Mouse (Mus musculus) stomach, embryonic 15.5 days (tissue): ENCODE results near the gene Racgap1. TPM values are rescaled to one million over a fixed set of nuclear protein-coding genes. Genes with fewer than 3 reads are reported as not detected.

Experiments
- ATAC-seq: fragments of 200-750 bp; cut with Nextera tagmentation; 2 replicates; pipeline ENCODE4 v1.8.0; 2017; ENCODE audit warnings: low read depth, moderate number of reproducible peaks, moderate TSS enrichment; ENCODE audit not compliant: insufficient read depth, low FRiP score
- H3K27ac ChIP-seq: fragments of 300-500 bp; sonication (generic); 2 replicates; pipeline ENCODE4 v1.5.1; 2015; ENCODE audit warnings: mild to moderate bottlenecking, inconsistent platforms
- H3K27me3 ChIP-seq: fragments of 300-500 bp; sonication (generic); replicated peaks from 2 replicates; pipeline ENCODE4 v1.6.1; 2015; ENCODE audit warnings: inconsistent platforms
- H3K36me3 ChIP-seq: fragments of 300-500 bp; sonication (generic); 2 replicates; pipeline ENCODE4 v1.6.1; 2015; ENCODE audit warnings: inconsistent platforms
- H3K4me1 ChIP-seq: fragments of 300-500 bp; sonication (generic); 2 replicates; pipeline ENCODE4 v1.6.1; 2015; ENCODE audit warnings: inconsistent platforms
- H3K4me2 ChIP-seq: fragments of 300-500 bp; sonication (generic); 2 replicates; pipeline ENCODE4 v1.6.1; 2015; ENCODE audit warnings: mild to moderate bottlenecking, inconsistent platforms
- H3K4me3 ChIP-seq: fragments of 300-500 bp; sonication (generic); replicated peaks from 2 replicates; pipeline ENCODE4 v1.5.1; 2015; ENCODE audit warnings: inconsistent platforms
- H3K9ac ChIP-seq: fragments of 300-500 bp; sonication (generic); 2 replicates; pipeline ENCODE4 v1.6.1; 2015; ENCODE audit warnings: inconsistent platforms
- H3K9me3 ChIP-seq: fragments of 300-500 bp; sonication (generic); 2 replicates; pipeline ENCODE4 v1.6.1; 2016; ENCODE audit warnings: inconsistent platforms
- WGBS: fragments of 180-500 bp; shearing (Covaris S2); methylation state at CpG from one replicate; pipeline ENCODE4 v1.1.7; 2015; 5-methylcytosine and 5-hydroxymethylcytosine counted together
- polyA plus RNA-seq: library from polyadenylated mRNA; unstranded; fragments of >200 nt; fragmentation: Nextera tagmentation; extraction: Ambion mirVana; gene quantifications from 2 replicates; pipeline ENCODE4 v1.2.1, GENCODE M21; 2015

Racgap1 gene
- polyA plus RNA-seq, 1 experiment from 2014 or later, result 115 TPM

DNA sequence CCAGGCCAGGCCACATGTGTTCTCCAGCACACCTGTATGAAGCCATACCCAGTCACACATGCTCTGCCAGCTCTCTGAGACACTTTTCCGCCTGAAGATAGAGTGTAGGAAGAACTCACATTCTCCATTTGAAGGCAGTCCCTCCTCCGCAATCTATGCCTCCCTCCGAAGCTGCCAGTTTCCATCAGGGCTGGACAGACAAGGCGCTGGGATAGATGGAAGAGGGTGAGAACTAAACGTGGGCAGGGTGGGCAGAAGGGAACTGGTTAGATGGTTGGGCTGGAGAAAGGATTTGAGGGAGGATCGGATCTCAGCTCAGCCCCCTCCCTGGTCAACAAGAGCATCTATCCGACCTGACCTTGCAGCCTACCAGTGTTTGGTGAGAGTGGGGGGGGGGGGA, 54.6 kb downstream of the Racgap1 start:
- no peak overlapping the region for H3K9ac ChIP-seq
- H3K4me3 ChIP-seq, result no peak overlapping the region
- H3K36me3 ChIP-seq, result no peaks in the 10 kb centered on the region
- peaks cover 6% of the 10 kb centered on the region for H3K4me1 ChIP-seq
- no peak for ATAC-seq
- no peak overlapping the region for H3K27ac ChIP-seq
- H3K9me3 ChIP-seq, result no peaks in the 10 kb centered on the region
- H3K27me3 ChIP-seq, result peaks cover 66% of the 10 kb centered on the region
- H3K4me2 ChIP-seq, result no peak overlapping the region
- WGBS, result 49% methylated on average over 7 of the region's 7 CpGs

DNA sequence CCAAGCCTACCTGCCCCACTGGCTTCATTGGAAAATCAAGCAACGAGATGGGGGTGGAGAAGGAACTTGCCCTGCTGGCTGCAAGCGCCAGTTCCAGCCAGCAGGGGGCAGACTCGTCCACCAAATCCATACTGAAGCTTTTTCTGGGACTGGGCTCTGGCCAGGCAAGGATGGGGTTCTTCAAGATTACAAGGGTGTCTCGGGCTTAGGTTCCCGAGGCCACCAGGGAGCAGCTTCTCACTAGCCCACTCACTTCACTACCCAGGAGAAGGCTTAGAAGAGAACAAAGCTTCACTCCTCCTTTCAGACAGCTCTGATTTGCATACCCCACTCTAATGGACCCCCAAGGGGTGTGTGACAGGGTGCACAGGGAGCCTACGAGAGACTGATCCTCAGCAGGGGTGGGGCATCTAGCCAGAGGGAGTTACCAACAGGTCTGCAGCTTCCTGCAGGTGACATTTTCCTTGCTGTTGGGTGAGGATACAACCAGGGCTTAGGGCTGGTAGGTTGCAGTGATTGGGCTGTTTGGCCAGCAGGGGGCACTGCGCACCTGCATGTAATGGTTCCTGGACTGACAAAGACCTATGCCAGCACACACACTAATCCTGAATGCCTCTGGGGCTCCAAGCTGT, 55.3 kb downstream of the Racgap1 start:
- Histone ChIP-seq H3K36me3 (no peaks in the 10 kb centered on the region), H3K27me3 (peaks cover 73% of the 10 kb centered on the region), H3K4me3 (no peak overlapping the region), H3K4me1 (peaks cover 6% of the 10 kb centered on the region), H3K4me2 (no peak overlapping the region), H3K9me3 (no peaks in the 10 kb centered on the region), H3K9ac (no peak overlapping the region), H3K27ac (no peak overlapping the region)
- 0% methylated on average over 7 of the region's 7 CpGs for WGBS
- peak; percentile 82 for ATAC-seq

DNA sequence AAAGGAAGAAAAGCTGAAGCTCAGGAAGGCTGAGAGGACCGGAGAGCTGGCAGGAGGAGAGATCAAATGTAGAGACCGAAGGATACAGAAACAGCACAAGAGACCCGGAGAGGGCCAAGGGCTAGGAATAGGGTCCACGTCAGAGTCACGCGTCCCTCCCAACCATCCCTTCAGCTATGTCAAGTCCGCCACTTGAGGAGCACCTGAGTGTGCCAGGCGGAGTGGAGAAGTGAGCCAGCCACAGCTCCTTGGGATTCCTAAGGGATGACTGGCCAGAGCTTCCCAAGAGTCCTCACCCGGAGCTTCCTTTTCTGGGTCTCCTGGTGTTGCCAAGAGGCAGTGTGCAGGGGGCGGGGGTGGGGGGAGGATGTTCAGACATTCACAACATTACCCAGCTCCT, 56.5 kb downstream of the Racgap1 start:
- H3K9ac ChIP-seq, result no peak overlapping the region
- H3K4me3 ChIP-seq, result no peak overlapping the region
- WGBS, result 73% methylated on average over 10 of the region's 10 CpGs
- peaks cover 79% of the 10 kb centered on the region for H3K27me3 ChIP-seq
- H3K4me2 ChIP-seq, result no peak overlapping the region
- no peak for ATAC-seq
- no peak overlapping the region for H3K27ac ChIP-seq
- H3K9me3 ChIP-seq, result no peaks in the 10 kb centered on the region
- no peaks in the 10 kb centered on the region for H3K36me3 ChIP-seq
- H3K4me1 ChIP-seq, result peaks cover 14% of the 10 kb centered on the region

DNA sequence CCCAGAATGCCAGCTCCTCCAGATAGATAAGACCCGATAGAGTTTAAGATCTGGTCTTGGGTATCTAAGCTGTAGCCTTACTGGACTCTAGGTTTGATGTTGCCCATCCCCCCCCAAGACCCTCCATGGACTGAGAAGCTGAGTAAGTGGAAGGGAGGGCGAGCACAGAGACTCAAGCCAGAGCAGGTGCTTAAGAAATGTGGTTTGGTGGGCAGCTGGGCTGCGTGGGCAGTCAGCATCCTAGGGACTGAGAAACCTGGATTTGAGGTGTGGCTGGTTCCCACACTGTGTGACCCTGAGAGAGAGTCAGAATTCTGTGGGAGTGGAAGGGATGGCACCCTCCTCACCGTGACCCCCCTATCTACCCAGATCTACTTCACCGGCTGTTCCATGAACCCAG, 58.6 kb downstream of the Racgap1 start:
- Histone ChIP-seq H3K9me3 (no peaks in the 10 kb centered on the region), H3K9ac (no peak overlapping the region), H3K27ac (no peak overlapping the region), H3K4me1 (peaks cover 14% of the 10 kb centered on the region), H3K4me3 (no peak overlapping the region), H3K36me3 (no peaks in the 10 kb centered on the region), H3K27me3 (peaks cover 92% of the 10 kb centered on the region), H3K4me2 (no peak overlapping the region)
- no peak for ATAC-seq
- WGBS, result 76% methylated on average over 5 of the region's 5 CpGs

DNA sequence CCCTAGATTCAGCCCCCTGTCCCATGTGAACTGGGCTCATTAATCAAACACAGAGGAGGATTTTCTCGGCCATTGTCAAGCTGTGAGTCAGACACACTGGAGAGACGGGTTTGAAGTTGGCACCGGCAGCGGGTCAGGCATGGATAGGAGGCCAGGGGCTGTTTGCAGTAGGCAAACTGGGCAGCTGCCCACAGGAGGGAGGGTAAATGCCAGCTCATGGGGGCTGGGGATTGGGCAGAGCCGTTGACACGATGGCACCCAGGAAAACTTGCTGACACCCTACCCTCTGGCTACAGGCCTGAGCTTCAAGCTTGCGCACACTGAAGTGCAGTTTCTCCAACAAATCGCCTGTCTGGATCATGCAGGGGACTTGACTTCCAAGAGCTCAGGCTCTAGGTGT, 59.3 kb downstream of the Racgap1 start:
- ATAC-seq, result no peak
- Histone ChIP-seq H3K27ac (no peak overlapping the region), H3K4me3 (no peak overlapping the region), H3K9me3 (no peaks in the 10 kb centered on the region), H3K4me2 (no peak overlapping the region), H3K36me3 (no peaks in the 10 kb centered on the region), H3K4me1 (peaks cover 14% of the 10 kb centered on the region), H3K27me3 (peaks cover 92% of the 10 kb centered on the region), H3K9ac (no peak overlapping the region)
- 63% methylated on average over 8 of the region's 8 CpGs for WGBS

DNA sequence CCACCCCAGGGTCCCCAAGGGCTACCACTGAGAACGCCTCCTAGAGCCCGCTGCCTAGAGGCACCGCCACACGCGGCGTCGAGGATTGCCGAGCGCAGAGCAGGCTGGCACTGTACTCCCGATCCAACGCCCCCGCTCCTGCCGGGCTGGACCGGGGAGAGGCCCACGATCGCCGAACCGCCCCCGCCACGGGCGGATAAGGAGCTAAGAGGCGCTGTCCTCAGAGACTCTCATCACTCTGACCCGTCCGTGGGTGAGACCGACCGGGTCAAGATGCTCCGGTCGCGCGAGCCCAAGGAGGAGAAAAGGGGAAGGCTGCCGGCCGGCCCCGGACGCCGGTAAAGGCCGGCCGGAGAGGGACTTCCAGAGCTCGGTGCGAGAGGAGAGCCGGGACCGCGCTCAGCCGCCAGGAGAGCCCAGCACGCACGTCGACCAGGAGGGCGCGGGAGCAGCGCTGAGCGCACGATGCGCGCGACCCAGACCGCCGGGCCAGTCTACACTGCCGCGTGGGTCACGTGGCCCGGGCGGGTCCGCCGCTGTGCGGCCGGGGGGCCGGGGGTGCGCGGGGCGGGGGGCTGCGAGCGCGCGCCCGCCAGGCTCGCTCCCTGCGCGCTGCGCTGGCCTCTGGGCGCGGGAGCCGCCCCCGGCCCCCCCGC, 60.9 kb downstream of the Racgap1 start, which contains the start of gene Aqp5:
Gene Aqp5 (plus strand): TSS at position 354 of the 656 bp plus-strand sequence.
- H3K36me3 ChIP-seq, result no peaks in the 10 kb centered on the region
- ATAC-seq, result 0 out of 2 replicates have a peak, but pooled peaks have one; percentile 43
- H3K4me1 ChIP-seq, result peaks cover 9% of the 10 kb centered on the region
- no peak within 1 kb of the TSS for H3K27ac ChIP-seq
- H3K27me3 ChIP-seq, result peaks cover 100% of the 10 kb centered on the region
- no peak within 1 kb of the TSS for H3K9ac ChIP-seq
- no peaks in the 10 kb centered on the region for H3K9me3 ChIP-seq
- peak within 1 kb of the TSS; percentile 79 for H3K4me2 ChIP-seq
- H3K4me3 ChIP-seq, result peak within 1 kb of the TSS; percentile 38
- WGBS, result 2% methylated on average over 51 of the region's 83 CpGs

DNA sequence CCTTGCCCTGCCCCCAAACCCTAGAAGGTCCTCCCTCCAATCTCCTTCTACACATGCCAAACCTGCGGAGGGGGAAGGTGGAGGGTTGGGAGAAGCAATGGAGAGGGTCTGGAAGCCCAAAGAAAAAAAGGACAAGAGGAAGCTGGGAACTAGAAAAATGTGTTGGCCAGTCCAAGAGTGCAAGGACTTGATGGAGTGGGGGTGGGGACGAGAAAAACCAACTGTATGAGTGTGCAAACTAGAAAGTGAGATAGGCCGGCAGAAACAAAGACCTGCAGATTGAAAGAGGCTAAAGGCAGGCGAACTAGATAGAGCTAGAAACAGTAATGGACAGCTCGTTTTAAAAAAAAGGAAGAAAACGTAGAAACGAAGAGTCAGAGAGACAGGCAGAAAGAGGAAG, 61.8 kb downstream of the Racgap1 start:
- H3K4me1 ChIP-seq, result peaks cover 13% of the 10 kb centered on the region
- no peak for ATAC-seq
- no peaks in the 10 kb centered on the region for H3K36me3 ChIP-seq
- no peak overlapping the region for H3K9ac ChIP-seq
- H3K27ac ChIP-seq, result no peak overlapping the region
- H3K4me3 ChIP-seq, result no peak overlapping the region
- H3K9me3 ChIP-seq, result no peaks in the 10 kb centered on the region
- WGBS, result 21% methylated on average over 7 of the region's 7 CpGs
- no peak overlapping the region for H3K4me2 ChIP-seq
- peaks cover 100% of the 10 kb centered on the region for H3K27me3 ChIP-seq

DNA sequence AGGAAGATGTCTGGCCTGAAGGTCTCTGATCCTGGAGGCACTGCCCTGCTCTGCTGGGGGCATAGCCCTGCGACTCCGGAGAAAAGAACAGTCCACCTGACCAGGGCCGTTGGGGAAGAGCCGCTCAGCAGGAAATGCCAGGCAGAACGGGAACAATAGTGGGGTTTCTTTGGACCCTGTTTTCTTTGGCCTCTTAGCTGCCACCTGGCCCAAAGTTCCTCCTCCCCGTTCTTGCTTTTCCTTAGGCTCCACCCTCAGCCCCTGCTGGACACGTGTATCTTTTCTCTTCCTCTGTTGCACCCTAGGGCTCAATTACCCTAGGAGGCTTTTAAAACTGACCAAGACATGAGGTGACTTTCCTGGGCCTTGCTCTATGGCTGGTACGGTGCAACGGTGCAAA, 62.2 kb downstream of the Racgap1 start:
- Histone ChIP-seq H3K36me3 (no peaks in the 10 kb centered on the region), H3K4me1 (peaks cover 18% of the 10 kb centered on the region), H3K4me2 (no peak overlapping the region), H3K9me3 (no peaks in the 10 kb centered on the region), H3K4me3 (no peak overlapping the region), H3K27ac (no peak overlapping the region), H3K27me3 (peaks cover 100% of the 10 kb centered on the region), H3K9ac (no peak overlapping the region)
- no peak for ATAC-seq
- 7% methylated on average over 9 of the region's 9 CpGs for WGBS

DNA sequence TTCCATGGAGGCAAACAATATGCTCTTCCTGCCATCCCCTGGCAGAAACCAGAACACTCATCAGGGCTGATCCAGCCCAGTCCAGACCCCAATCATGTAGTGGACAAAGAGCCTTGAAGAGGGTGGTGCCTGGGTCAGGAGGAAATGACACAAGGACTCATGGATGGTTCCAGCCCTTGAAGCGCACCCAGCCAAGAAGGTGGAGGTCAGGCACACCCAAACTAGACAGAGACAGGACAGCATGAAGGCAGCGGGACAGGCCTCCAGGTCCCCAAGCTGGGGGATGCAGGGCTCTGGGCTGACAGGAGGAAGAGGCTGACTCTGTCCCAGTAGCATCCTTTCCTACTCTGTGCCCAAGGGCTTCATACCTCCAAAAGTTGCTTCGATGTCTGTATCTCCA, 64.9 kb downstream of the Racgap1 start:
- WGBS, result 81% methylated on average over 3 of the region's 3 CpGs
- ATAC-seq, result no peak
- no peak overlapping the region for H3K9ac ChIP-seq

DNA sequence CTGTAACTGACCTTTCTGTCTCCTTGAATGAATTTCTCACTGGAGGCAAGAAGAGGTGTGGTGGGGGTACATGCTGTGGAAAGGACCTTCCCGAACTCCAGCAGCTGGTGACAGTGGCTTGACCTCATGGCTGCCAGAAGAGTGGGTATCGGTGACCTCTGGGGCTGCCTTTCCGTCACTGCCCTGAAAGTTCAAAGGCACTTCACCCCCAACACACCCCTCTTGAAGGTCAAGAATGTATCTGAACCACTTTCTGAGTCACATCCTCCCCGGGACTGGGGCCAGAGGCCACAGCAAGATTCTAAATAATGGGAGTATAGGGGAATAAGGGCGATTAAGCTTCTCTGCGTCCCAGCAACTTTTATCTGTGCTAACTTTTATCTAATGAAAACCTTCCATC, 65.7 kb downstream of the Racgap1 start:
- no peak overlapping the region for H3K27ac ChIP-seq
- H3K4me3 ChIP-seq, result no peak overlapping the region
- H3K4me1 ChIP-seq, result peaks cover 24% of the 10 kb centered on the region
- WGBS, result 56% methylated on average over 6 of the region's 6 CpGs
- no peaks in the 10 kb centered on the region for H3K36me3 ChIP-seq
- H3K9me3 ChIP-seq, result no peaks in the 10 kb centered on the region
- peaks cover 96% of the 10 kb centered on the region for H3K27me3 ChIP-seq
- no peak overlapping the region for H3K9ac ChIP-seq
- no peak overlapping the region for H3K4me2 ChIP-seq
- no peak for ATAC-seq

More for the DNA sequence above, 64.9 kb downstream of the Racgap1 start:
- H3K4me1 ChIP-seq, result peaks cover 28% of the 10 kb centered on the region
- no peak overlapping the region for H3K4me2 ChIP-seq
- H3K9me3 ChIP-seq, result no peaks in the 10 kb centered on the region
- no peaks in the 10 kb centered on the region for H3K36me3 ChIP-seq
- peaks cover 96% of the 10 kb centered on the region for H3K27me3 ChIP-seq
- H3K4me3 ChIP-seq, result no peak overlapping the region
- no peak overlapping the region for H3K27ac ChIP-seq

DNA sequence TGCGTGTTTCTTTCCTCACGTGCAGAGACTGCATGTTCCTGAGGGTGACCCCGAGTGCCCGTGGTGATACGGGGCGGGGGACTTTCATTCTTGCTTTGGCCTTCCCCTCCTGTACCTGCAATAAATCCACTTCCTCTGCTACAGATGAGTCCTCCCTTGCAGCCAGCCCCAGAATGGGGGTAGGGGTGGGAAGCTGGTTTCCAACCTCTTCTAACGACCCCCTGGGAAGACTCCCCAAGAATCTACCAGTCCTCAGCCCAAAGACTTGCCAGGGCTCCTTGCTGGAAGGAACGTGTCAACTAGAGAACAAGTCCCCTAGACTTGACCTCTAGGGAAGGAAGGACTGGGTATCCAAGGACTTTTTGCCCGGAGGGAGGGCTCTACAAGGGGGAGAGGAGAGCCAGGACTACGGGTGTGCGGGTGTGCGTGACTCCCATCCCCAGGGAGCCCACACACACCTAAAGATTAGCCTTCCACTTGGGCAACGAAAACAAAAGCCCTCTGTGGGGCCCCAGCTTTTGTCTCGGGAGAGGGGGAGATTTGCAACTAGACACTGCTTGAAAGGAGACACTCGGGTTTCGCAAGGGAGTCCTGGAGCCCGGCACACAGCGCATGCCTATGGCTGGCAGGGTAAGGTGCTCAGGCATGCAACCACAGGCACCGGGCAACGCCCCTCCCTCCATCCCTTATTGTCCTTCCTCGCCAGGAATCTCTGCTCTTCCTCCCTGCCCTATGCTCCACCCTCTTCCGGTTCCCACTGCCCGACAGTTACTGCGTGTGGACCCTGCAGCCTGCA, 66.9 kb downstream of the Racgap1 start:
- peaks cover 19% of the 10 kb centered on the region for H3K4me1 ChIP-seq
- 2% methylated on average over 24 of the region's 24 CpGs for WGBS
- H3K9me3 ChIP-seq, result no peaks in the 10 kb centered on the region
- no peak overlapping the region for H3K27ac ChIP-seq
- peak overlapping the region; percentile 61 for H3K4me2 ChIP-seq
- no peaks in the 10 kb centered on the region for H3K36me3 ChIP-seq
- peak overlapping the region; percentile 35 for H3K4me3 ChIP-seq
- peak; percentile 52; the same call in 1 of the 2 replicates for ATAC-seq
- peaks cover 96% of the 10 kb centered on the region for H3K27me3 ChIP-seq
- no peak overlapping the region for H3K9ac ChIP-seq
